Mouse (Mus musculus) cerebellum, postnatal 36 days (tissue): ENCODE measurements at regions not wholly inside any gene's neighbourhood (a gene's known extent, or its start where the extent isn't known, plus 50 kb on each side); places are given as distances from the start of the nearest gene placed in this dataset.

ENCODE experiments used
- DNase-seq, 2 experiments: peaks; one replicate each; pipeline ENCODE4 v3.0.0; 2021 to 2022; ENCODE audit warnings: mixed read lengths in 2 of 2

- no peak for DNase-seq
Observed at GRCm38 (mm10) chr13:119367544-119367943, 60.9 kb upstream of the Paip1 start.

- DNase-seq: peak; percentile 68 to 73
Observed at GRCm38 (mm10) chr13:119378404-119379037, 49.9 kb upstream of the Paip1 start.
